Mouse (Mus musculus): ENCODE measurements around the gene Zfp775. TPM values are rescaled to one million over a fixed set of nuclear protein-coding genes. Genes with fewer than 3 reads are reported as not detected.

Gene Zfp775
- 3.7 and 3.8 TPM in 2 replicates for polyA plus RNA-seq (2015; fragmentation: Nextera tagmentation; extraction: Ambion mirVana)

GRCm38 (mm10) chr6:48601271-48602079 is at the start of gene Zfp775:
TSS of gene Zfp775 (plus strand) at chr6:48602063.

GRCm38 (mm10) chr6:48554280-48555103 is 47.4 kb upstream of the Zfp775 start, which contains the start of gene Lrrc61:
TSS of gene Lrrc61 (plus strand) at chr6:48554796.

GRCm38 (mm10) chr6:48572572-48573061 is 29.2 kb upstream of the Zfp775 start, which contains the start of gene Rarres2:
TSS of gene Rarres2 (minus strand) at chr6:48572789.

GRCm38 (mm10) chr6:48589194-48589750 is 12.6 kb upstream of the Zfp775 start, which contains the start of gene Gm45021:
TSS of gene Gm45021 (plus strand) at chr6:48589610.

GRCm38 (mm10) chr6:48593158-48594042 is 8.5 kb upstream of the Zfp775 start, which contains the start of the genes Repin1 and Gm44965:
TSS of gene Repin1 (plus strand) at chr6:48593883.
TSS of gene Gm44965 (plus strand) at chr6:48593941.

GRCm38 (mm10) chr6:48626464-48626863 is 24.6 kb downstream of the Zfp775 start, which contains the start of gene AI854703:
TSS of gene AI854703 (plus strand) at chr6:48626764.

GRCm38 (mm10) chr6:48646995-48647394 is 45.1 kb downstream of the Zfp775 start, which contains the start of gene Gimap8:
TSS of gene Gimap8 (plus strand) at chr6:48647234.

Other genes with a start within 250 kb of the Zfp775 start
- 4.8 and 6.5 TPM in 2 replicates for gene Krba1, start 206.5 kb upstream of the Zfp775 start, polyA plus RNA-seq (2015; fragmentation: Nextera tagmentation; extraction: Ambion mirVana)
- gene Zfp467, start 156.2 kb upstream of the Zfp775 start, polyA plus RNA-seq (2015; fragmentation: Nextera tagmentation; extraction: Ambion mirVana), result 18.1 and 23.6 TPM in 2 replicates
- 0.08 and 0.11 TPM in 2 replicates for gene Sspo, start 153.8 kb upstream of the Zfp775 start, polyA plus RNA-seq (2015; fragmentation: Nextera tagmentation; extraction: Ambion mirVana)
- gene Atp6v0e2, start 64.4 kb upstream of the Zfp775 start, polyA plus RNA-seq (2015; fragmentation: Nextera tagmentation; extraction: Ambion mirVana), result 21.0 and 24.8 TPM in 2 replicates
- 8.8 and 9.2 TPM in 2 replicates for gene Lrrc61, start 47.3 kb upstream of the Zfp775 start, polyA plus RNA-seq (2015; fragmentation: Nextera tagmentation; extraction: Ambion mirVana)
- 77.5 and 103 TPM in 2 replicates for gene Rarres2, start 29.3 kb upstream of the Zfp775 start, polyA plus RNA-seq (2015; fragmentation: Nextera tagmentation; extraction: Ambion mirVana)
- gene Gm45021, start 12.5 kb upstream of the Zfp775 start, polyA plus RNA-seq (2015; fragmentation: Nextera tagmentation; extraction: Ambion mirVana), result 3.5 and 4.2 TPM in 2 replicates
- 22.8 and 23.9 TPM in 2 replicates for gene Repin1, start 8.2 kb upstream of the Zfp775 start, polyA plus RNA-seq (2015; fragmentation: Nextera tagmentation; extraction: Ambion mirVana)
- not detected in 2 replicates for gene Gm44965, start 8.1 kb upstream of the Zfp775 start, polyA plus RNA-seq (2015; fragmentation: Nextera tagmentation; extraction: Ambion mirVana)
- 0.27 and 0.48 TPM in 2 replicates for gene AI854703, start 24.7 kb downstream of the Zfp775 start, polyA plus RNA-seq (2015; fragmentation: Nextera tagmentation; extraction: Ambion mirVana)
- gene Gimap8, start 45.2 kb downstream of the Zfp775 start, polyA plus RNA-seq (2015; fragmentation: Nextera tagmentation; extraction: Ambion mirVana), result 1.7 and 1.8 TPM in 2 replicates
- gene Gimap9, start 74.1 kb downstream of the Zfp775 start, polyA plus RNA-seq (2015; fragmentation: Nextera tagmentation; extraction: Ambion mirVana), result 2.9 and 3.4 TPM in 2 replicates
- 14.6 and 16.2 TPM in 2 replicates for gene Gimap4, start 82.5 kb downstream of the Zfp775 start, polyA plus RNA-seq (2015; fragmentation: Nextera tagmentation; extraction: Ambion mirVana)
- 19.4 and 22.7 TPM in 2 replicates for gene Gimap6, start 106.2 kb downstream of the Zfp775 start, polyA plus RNA-seq (2015; fragmentation: Nextera tagmentation; extraction: Ambion mirVana)
- gene Gm28053, start 116.5 kb downstream of the Zfp775 start, polyA plus RNA-seq (2015; fragmentation: Nextera tagmentation; extraction: Ambion mirVana), result 1.6 and 2.3 TPM in 2 replicates
- not detected in 2 replicates for gene Gimap7, start 116.6 kb downstream of the Zfp775 start, polyA plus RNA-seq (2015; fragmentation: Nextera tagmentation; extraction: Ambion mirVana)
- gene Gimap1, start 137.0 kb downstream of the Zfp775 start, polyA plus RNA-seq (2015; fragmentation: Nextera tagmentation; extraction: Ambion mirVana), result 11.1 and 12.1 TPM in 2 replicates
- gene Gimap5, start 144.1 kb downstream of the Zfp775 start, polyA plus RNA-seq (2015; fragmentation: Nextera tagmentation; extraction: Ambion mirVana), result 8.5 and 9.6 TPM in 2 replicates
- not detected in 2 replicates for gene Gimap3, start 168.8 kb downstream of the Zfp775 start, polyA plus RNA-seq (2015; fragmentation: Nextera tagmentation; extraction: Ambion mirVana)
- gene Tmem176a, start 238.9 kb downstream of the Zfp775 start, polyA plus RNA-seq (2015; fragmentation: Nextera tagmentation; extraction: Ambion mirVana), result 37.3 and 41.8 TPM in 2 replicates
- 112 and 122 TPM in 2 replicates for gene Tmem176b, start 239.4 kb downstream of the Zfp775 start, polyA plus RNA-seq (2015; fragmentation: Nextera tagmentation; extraction: Ambion mirVana)

All from skeletal muscle tissue, postnatal 0 days (tissue).